Mouse (Mus musculus) heart, postnatal 25 days (tissue): Measurements from ENCODE around the gene Camk2d. TPM values are rescaled to one million over a fixed set of nuclear protein-coding genes. Genes with fewer than 3 reads are reported as not detected.

ENCODE experiments used
- DNase-seq: peaks from one replicate; pipeline ENCODE4 v3.0.0; 2022; ENCODE audit warnings: low spot score
- intact Hi-C: fragments of 180-260 bp; cut with DNase I; formaldehyde crosslinking; loops from one replicate; pipeline ENCODE4 v1.15.1; 2025
- total RNA-seq, 2 experiments: library from RNA; stranded (reverse); gene quantifications; 2 replicates each; pipeline ENCODE4 v1.2.3; 2021

Camk2d gene
- total RNA-seq, 2 experiments from 2014 or later: 150 to 154 TPM

DNA sequence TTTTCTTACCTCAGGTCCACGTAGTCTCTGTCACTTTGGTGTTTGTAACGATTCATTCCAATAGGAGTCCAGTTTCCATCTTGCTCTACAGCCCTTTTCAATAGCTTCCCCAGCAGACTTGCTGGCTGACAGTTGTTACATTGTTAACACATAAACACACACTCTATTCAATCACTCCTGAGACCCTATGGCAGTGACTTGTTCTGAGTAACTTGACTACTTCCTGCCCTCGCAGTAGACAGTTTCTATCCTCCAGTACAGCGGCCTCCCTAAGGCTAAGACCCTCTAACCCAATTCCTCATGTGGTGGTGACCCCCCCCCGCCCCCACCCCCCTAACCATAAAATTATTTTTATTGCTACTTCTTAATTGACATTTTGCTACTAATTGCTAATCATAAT lies 13.2 kb downstream of the Camk2d start:
- intact Hi-C loops: loop anchor here (2.0 kb wide), 1 partner anchor 19 kb away; no protein-coding TSS in a partner anchor
- DNase-seq: no peak

DNA sequence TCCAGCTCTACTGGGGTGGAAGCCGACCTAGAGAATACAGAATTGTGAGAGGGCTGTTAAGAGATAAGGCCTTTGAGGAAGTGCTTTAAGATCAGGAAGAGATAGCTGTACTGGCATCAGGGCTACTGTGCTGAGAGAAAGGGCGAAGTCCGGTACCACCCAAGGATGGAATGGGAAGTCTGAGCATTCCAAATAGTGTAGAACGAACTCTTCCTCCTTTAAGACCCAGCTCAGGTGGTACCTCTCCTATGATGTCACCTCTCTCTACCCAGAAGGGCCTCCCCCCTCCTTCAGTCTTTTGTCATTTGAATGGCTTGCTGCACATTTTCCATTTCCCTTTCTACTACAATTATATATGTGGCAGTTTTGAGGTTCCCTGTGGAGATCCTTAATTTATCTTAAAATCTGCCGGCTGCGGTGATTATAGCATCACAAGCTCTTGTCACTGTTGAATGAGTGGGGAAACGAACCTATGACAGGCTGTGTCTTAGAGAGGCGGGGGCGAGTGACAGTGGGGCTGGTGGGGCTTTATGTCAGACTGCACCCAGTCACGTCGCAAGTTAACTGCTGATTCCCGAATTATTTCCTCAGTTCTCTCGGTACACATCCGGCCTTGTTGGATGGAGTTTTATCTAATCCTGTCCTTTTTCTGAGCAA lies 13.8 kb downstream of the Camk2d start:
- intact Hi-C loops: loop anchor here (2.0 kb wide), 1 partner anchor 19 kb away; no protein-coding TSS in a partner anchor
- no peak for DNase-seq

DNA sequence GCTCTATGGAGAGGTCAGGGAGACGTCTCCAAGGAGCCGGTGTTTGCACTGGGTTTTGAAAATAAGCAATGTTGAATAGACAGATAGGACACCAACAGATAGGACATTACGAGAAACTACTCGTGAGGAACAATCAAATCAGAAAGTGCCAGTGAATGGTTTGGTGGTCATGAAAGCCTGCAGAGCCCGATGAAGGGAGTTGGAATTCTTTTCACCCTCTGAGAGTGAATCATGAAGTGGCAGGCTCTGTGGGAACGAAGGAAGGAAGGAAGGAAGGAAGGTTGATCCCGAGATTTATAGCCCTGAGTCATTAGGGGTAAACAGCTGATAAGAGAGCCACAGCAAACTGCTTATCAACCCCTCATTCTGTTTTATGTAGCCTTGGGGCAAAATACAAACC lies 15.5 kb downstream of the Camk2d start:
- intact Hi-C loops: no loop called here
- DNase-seq: no peak

DNA sequence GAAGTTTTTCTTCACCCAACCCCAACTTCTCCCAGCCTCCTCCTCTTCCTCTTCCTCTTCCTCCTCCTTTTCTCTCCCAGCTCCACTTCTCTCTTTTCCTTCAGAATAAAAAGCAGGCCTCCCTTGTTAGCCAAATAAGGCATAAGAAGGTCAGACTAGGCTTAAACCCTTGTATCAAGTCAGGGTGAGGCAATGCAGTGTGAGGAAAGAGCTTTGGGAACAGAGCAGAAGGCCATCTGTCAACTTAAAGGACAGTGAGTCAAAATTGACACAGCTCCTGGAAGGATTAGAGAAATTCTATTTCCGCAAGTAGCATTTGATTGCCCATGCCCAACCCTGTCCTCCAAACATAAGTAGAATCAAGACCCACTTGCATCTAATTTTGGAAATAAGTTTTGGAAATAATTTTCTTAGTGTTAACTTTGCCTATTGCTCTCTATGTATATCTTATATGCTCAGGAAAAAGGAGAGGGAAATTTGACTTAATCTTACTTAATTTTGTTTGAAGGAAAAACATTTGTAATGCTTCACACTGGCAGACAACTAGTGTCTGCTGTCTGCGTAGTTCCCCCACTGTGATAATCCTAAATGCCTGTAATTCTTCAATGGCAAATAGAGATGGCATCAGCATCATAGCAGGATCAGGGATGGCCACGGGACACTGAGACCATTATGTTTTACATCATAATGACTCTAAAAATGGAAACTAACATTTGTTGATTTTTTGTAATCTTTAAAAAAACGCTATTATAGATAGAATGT lies 16.8 kb downstream of the Camk2d start:
- no peak for DNase-seq
- intact Hi-C loops: no loop called here

DNA sequence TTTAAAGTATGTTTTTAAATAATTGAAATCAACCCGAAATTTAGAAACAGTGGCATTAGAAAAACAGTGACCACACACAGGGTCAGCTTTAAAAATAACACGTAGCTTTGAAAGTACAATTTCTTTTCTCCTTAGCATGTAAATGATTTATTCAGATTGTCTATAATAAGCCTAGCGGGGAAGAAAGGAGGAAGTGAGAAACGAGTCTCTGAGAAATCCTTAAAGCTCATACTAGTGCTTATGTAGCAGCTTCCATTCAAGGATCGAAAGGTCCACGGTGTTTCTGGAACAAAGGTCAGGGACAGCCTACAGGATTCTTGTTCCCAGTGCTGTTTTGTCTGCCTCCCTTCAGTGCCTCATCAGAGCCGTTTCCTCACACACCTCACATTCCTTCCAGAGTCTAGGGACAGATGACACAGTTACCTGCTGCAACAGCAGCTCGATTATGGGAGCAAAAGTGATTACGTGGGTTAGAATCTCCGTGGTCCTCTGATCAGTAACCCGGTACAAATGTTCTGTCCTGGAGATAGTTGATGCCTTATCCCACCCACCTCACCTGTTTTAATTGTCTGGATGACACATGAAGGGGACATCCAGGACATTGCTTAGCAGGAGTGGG lies 17.5 kb downstream of the Camk2d start:
- no peak for DNase-seq
- intact Hi-C loops: no loop called here

DNA sequence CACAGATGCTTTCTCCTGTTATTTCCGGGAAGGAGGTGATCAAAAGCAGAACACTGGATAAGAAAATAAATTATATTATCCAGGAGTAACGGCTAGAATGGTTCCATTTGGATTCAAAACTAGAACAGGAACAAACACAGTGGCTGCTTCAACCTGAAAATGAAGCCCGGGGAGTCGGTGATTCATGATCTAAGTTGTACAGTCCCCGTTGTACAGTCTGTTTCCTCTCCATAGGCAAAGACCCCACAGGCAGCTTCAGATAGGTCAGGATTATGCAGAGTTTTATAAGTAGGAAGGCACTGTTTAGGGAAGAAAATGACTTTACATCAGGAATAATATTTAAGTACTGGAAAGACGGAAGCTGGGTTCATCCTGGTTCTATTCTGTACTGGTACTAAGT lies 19.2 kb downstream of the Camk2d start:
- intact Hi-C loops: no loop called here
- no peak for DNase-seq

DNA sequence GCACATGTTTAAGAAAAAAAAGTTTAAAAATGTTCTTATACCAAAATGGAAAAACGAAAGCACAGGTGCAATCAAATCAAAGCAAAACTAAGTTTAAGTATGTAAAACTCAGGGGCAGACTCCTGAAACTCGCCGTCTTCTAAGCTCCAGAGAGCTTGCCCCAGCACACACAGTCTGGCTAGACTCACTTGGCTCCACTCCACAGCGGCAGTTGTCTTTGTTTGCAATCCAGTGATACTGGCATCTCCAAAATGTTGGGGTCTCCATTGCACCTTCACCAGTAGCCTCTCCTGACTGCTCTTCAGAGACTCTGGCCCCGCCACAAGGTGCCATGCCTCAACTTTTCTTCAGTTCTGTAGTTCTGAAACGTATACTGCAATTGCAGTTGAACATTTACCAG lies 24.1 kb downstream of the Camk2d start:
- DNase-seq: no peak
- intact Hi-C loops: no loop called here

DNA sequence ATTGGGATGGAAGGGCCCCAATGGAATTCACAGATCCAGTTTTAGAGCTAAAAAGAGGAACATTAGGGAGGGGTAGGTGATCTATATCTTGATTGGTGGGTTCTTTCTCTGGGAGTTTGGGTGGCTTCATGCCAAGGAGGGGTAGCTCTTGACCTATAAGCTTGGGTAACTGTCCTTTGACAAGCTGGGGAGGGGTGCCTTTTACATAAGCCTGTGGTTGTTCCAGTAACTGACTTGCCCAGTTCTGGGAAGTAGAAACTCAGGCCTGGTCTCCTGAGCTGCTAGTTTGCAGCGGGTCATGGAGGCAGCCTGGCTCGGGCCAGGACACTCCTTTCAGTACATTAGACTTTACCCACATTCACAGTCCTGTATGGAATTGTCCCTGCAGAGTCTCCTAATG lies 26.4 kb downstream of the Camk2d start:
- no peak for DNase-seq
- intact Hi-C loops: no loop called here

DNA sequence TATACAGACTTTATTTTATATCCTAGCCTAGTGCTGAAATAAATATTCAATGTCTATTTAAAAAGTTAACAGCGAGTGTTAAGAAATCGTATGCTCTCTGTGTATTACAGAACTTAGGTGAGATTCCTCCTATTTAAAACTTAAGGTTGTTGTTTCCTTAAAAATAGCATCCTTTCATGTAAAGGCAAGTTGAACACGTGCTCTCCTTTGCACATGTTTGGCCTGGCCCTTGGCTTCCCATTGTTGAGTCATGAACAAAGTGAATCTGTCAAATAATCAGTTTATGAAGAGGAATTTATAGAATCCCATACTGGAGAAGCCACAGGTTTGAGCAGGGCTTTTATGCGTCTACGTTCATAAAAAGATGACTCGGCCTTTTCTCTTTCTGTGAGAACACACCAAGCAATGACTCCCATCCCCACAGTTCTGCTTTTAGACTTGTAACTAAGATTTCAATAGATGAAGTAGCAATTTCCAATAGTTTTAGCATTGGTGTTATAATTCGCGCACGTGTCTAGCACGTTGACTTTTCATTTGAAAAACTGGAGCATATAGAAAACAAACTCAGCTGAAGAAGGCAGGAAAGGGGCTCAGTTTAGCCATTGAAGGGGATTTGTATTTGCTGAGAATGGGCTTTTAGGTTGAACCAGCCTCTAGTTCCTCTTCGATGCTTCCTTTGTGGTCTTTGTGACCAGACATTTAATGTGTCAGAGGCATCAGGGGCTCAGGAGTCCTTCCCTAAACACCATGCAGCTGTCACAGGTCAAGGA lies 29.1 kb downstream of the Camk2d start:
- intact Hi-C loops: no loop called here
- no peak for DNase-seq

DNA sequence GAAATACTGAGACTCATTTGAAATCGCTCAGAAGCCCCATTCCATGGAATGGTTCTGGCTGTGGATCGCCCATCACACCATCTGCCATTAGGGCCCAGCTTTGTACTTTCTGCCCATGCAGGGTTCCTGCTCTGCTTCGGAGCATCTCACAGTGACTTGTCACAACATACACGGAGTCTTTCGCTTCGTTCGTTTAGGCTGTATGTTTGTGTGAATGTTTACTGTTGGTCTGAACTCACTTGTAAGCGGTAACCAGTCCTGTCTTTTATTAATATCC lies 29.6 kb downstream of the Camk2d start:
- intact Hi-C loops: no loop called here
- no peak for DNase-seq

DNA sequence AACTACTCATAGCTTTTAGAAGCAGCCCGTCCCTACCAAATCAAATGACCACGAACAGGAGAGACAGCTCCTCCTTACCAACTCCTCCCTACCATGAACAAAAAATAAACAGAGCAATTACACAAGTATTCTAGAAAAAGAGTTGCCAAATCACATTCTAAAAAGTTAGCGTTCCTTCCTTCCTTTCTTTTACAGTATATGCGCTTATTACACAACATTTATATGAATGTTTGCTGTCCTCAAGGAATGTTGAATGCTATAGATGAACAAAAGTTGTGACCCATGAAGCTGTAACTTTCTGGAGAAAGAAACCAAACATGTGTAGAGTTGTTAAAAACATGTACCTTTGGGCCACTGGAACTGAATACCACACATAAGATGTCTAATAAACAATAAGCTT lies 31.9 kb downstream of the Camk2d start:
- DNase-seq: no peak
- intact Hi-C loops: loop anchor here (2.0 kb wide), 1 partner anchor 19 kb away; no protein-coding TSS in a partner anchor

DNA sequence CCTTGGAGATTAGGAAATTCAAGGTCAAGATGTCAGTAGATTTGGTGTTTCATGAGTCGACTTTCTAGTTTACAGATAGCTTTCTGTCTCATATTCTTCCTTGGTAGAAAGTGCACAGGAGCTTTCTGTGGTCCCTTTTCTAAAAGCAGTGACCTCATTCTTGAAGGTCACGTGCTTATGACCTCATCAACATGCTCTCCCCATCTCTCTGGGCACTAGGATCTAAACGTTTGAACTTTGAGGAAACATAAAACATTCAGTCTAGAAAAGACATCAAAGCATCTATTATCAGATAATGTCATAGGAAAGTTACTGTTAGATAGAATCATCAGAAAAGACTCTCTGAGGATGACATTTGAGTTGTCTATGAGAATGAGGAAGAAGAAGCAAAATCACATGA lies 32.3 kb downstream of the Camk2d start:
- no peak for DNase-seq
- intact Hi-C loops: loop anchor here (2.0 kb wide), 1 partner anchor 20 kb away; no protein-coding TSS in a partner anchor

DNA sequence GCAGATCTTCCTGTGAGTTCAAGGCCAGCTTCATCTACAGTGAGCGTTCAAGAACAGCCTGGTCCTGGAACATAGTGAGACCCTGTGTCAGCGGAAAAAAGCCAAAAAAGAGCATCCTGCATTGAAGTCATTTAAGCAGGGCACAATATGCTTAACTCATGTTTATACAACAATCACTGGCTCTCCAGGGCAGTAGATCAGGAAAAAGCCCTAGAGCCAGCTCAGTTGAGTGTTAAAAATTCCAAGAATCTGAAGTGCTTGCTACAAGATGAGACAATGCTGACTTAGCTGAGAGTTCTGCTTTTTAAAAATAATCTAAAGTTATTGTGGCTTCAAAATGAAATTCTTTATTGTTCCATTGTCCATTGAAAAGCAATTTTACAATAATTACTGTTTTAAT lies 32.9 kb downstream of the Camk2d start:
- intact Hi-C loops: loop anchor here (2.0 kb wide), 1 partner anchor 20 kb away; no protein-coding TSS in a partner anchor

DNA sequence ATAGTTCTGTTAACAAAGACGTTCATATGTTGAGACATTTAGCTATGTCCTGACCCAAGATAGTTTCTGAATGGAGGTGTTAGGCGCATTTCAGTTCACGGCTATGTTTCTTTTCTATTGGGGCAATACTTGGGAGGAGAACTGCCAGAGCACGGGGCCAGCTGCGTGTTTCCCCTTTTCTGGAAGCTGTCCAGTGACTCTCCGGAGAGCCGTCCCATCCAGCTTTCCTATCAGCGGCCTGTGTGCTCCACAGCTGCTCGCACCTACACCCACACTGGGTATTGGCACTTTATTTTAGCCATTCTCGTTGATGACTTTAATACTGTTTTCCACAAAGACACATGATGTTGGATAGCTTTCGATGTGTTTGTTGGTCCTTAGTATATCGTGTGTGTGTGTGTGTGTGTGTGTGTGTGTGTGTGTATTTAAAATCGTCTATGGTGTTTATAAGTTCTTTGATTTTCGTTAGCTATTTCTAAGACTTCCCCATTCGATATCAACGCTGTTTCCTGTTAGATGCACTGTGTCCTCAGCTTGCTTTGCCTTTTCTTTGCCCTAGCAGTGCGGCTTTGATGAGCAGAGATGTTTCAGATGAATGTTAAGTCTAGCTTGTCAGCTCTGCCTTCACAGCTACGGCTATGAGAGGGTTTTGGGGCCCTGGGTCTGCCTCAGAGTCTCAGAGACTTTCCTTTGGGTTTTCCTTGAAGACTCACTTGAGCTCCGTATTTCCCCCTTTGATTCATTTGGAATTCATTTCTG lies 34.2 kb downstream of the Camk2d start:
- intact Hi-C loops: loop anchor here (5.0 kb wide), 1 partner anchor 33 kb away; the partner anchor contains the start of gene Camk2d
- DNase-seq: peak; percentile 39

More for the DNA sequence above, 32.9 kb downstream of the Camk2d start:
- no peak for DNase-seq

DNA sequence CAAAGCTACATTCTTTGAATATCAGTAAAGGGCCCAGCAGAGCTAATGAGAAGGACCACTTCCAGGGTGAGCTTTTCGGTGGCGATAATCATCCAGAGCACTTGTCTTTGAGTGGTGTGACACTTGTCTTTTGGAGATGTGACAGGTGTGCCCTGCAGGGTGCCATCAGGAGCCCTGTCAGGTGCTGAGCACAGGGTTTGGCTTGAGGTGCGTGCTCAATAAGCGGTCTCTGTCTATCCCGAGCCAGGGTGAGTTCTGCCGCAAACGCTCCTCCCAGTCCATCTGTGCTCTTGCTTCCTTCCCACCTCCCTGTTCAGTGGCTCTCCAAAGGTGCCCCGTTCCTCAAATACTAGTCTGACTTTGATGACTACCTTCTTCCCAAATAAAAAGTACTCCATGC lies 35.5 kb downstream of the Camk2d start:
- intact Hi-C loops: loop anchor here (5.0 kb wide), 1 partner anchor 34 kb away; the partner anchor contains the start of gene Camk2d

DNA sequence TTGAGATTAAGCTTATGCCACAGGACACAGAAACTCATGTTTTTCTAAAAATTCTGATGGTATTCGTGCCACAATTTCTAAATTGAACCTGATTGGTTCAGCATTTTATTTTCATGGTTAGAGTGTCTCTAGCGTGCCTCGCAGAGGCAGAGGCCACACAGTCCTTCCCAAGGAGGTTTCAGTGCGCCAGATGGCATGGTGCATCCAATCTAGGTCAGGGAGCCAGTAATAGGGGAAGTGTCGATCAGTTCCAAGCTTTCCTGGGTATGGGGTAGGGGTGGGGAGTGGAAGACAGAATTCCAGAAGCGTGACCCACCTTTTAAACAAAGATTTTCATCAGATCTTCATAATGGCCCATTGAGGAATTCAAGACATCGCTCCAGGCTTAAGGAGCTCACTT lies 36.5 kb downstream of the Camk2d start:
- intact Hi-C loops: loop anchor here (5.0 kb wide), 1 partner anchor 35 kb away; the partner anchor contains the start of gene Camk2d
- no peak for DNase-seq

More for the DNA sequence above, 35.5 kb downstream of the Camk2d start:
- no peak for DNase-seq

DNA sequence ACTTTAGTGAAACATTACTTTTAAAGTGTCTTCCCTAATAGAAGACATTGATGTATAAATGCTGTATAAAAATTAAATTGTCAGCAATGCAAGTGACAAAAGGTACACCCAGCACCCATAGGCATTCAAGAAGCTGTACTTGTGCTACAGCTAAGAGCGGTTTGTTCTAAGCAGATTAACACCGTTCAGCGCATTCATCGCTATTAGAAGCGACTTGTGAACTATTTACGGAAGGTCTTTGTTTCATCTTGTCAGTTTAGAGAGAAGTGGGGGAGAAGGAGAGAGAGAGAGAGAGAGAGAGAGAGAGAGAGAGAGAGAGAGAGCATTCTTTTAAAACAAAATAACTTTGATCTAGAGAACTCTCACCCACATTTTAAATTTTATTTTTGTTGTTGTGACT lies 38.1 kb downstream of the Camk2d start:
- intact Hi-C loops: loop anchor here (5.0 kb wide), 1 partner anchor 37 kb away; the partner anchor contains the start of gene Camk2d
- no peak for DNase-seq

DNA sequence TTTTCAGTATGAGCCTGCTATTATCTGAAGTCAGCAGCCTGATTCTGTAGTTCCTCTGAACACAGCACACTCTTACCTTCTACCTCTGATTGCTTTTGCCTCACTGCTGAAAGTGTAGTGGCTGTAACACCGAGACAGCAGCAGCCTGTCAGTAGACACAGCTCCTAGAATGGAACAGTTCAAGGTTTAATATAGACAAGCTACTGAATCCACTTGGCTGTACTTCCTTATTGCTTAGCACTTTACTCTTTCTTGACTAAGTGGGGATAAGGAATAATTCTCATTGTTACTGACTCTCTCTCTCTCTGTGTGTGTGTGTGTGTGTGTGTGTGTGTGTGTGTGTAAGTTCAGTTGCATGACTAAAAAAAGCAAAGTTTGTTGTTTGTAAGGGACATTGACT lies 42.2 kb downstream of the Camk2d start:
- intact Hi-C loops: no loop called here
- DNase-seq: no peak

DNA sequence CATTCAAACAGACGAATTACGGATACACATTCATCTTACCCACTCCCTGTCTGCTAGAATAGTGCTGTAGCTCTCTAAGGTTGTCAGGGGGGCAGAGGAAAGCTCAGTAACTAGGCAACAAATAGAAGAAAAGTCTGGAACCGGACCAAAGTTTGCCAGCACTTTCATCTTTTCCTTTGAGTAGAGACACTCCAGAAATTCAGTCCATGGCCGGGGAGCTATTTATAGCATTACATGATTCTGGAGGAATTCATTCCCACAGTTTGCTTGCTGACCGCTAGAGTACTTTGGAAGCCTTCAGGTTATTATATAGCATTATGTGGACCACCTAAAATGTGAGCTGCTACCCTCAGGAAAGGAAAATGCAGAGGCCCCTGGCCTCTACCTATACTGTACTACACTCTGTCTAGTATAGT lies 43.0 kb downstream of the Camk2d start:
- intact Hi-C loops: no loop called here
- DNase-seq: no peak
